Mouse (Mus musculus): ENCODE data around the gene Zfp28. TPM values are rescaled to one million over a fixed set of nuclear protein-coding genes. Genes with fewer than 3 reads are reported as not detected.

The Zfp28 gene
- polyA plus RNA-seq, 1 experiment from 2014 or later = 11.8 TPM

DNA sequence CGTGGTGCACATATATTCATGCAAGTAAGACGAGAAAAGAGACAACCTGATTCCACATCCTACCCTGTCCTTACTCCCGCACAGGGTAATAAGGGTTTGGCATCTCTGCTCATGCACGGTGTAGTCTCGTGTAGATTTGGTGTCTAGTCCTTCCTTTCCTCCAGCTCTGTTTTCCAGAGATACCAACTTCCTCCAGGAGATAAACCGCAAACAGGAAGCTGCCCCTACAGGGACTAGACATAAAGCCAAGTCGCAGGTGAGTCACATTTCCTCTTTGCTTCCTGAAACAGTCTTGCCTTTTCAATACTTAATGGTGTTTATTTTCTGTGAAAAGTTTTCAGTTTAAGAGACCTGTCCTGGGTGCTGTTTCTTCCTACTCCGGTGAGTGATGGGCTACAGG, 916 bp downstream of the Zfp28 start:
- Histone ChIP-seq H3K9ac (ENCODE audit: low read depth, low read length) (no peak overlapping the region), H3K4me1 (ENCODE audit: control insufficient read depth, insufficient read depth, low read depth, low read length) (peaks cover 6% of the 10 kb centered on the region), H3K9me3 (ENCODE audit: control insufficient read depth, low read length) (no peaks in the 10 kb centered on the region), H3K27me3 (replicated peaks; ENCODE audit: control insufficient read depth, insufficient read depth, low read length) (no peaks in the 10 kb centered on the region), H3K36me3 (ENCODE audit: control insufficient read depth, insufficient read depth, low read length) (peaks cover 8% of the 10 kb centered on the region; the same call in 1 of the 2 replicates), H3K27ac (ENCODE audit: low read depth, low read length) (no peak overlapping the region), H3K4me3 (ENCODE audit: low read length) (peak overlapping the region; percentile 63), H3K4me2 (ENCODE audit: low read length) (peak overlapping the region; percentile 78)
- ATAC-seq = peak; percentile 9; the same call in 1 of the 2 replicates
- 75% methylated on average over 8 of the region's 8 CpGs for WGBS

DNA sequence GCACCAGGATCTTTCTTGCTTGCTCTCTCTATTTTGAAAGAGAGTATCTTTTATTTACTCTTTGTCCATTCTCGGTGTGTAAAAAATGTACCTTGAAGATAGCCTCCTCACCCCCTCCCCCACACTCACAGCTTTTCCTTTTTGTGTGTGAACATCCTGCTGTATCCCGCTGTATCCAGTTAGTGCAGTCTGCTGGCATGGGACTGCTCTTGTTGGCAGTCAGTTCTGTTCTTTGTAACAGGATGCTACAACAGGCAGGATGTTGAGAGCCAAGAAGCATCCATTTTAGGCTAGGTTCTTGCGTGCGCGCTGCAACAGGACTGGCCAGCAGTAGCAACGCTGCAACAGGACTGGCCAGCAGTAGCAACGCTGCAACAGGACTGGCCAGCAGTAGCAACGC, 3.9 kb downstream of the Zfp28 start:
- H3K9ac ChIP-seq (ENCODE audit: low read depth, low read length) = no peak overlapping the region
- no peaks in the 10 kb centered on the region for H3K9me3 ChIP-seq (ENCODE audit: control insufficient read depth, low read length)
- no peak overlapping the region for H3K4me2 ChIP-seq (ENCODE audit: low read length)
- no peaks in the 10 kb centered on the region for H3K27me3 ChIP-seq (replicated peaks; ENCODE audit: control insufficient read depth, insufficient read depth, low read length)
- H3K36me3 ChIP-seq (ENCODE audit: control insufficient read depth, insufficient read depth, low read length) = peaks cover 14% of the 10 kb centered on the region
- H3K4me1 ChIP-seq (ENCODE audit: control insufficient read depth, insufficient read depth, low read depth, low read length) = peaks cover 6% of the 10 kb centered on the region
- no peak overlapping the region for H3K4me3 ChIP-seq (ENCODE audit: low read length)
- no peak overlapping the region for H3K27ac ChIP-seq (ENCODE audit: low read depth, low read length)
- WGBS = 89% methylated on average over 7 of the region's 8 CpGs
- no peak for ATAC-seq

DNA sequence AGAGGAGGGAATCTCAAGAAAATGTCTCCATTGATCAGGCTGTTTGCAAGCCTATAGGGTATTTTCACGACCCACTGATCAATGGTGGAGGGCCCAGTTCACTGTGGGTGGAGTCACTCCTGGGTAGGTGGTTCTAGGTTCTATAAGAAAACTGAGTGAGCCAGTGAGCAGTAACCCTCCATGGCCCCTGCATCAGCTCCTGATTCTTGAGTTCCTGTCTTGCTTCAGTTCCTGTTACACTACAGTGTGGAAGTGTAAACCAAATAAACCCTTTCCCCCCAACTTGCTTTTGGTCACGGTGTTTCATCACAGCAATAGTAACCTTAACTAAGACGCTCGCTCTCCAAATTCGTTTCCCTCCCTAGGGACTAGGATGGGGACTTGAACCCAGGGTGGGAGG, 5.9 kb downstream of the Zfp28 start:
- Histone ChIP-seq H3K36me3 (ENCODE audit: control insufficient read depth, insufficient read depth, low read length) (peaks cover 24% of the 10 kb centered on the region), H3K4me2 (ENCODE audit: low read length) (no peak overlapping the region), H3K27me3 (replicated peaks; ENCODE audit: control insufficient read depth, insufficient read depth, low read length) (no peaks in the 10 kb centered on the region), H3K4me3 (ENCODE audit: low read length) (no peak overlapping the region), H3K4me1 (ENCODE audit: control insufficient read depth, insufficient read depth, low read depth, low read length) (no peaks in the 10 kb centered on the region; the same call in 1 of the 2 replicates), H3K9me3 (ENCODE audit: control insufficient read depth, low read length) (no peaks in the 10 kb centered on the region), H3K9ac (ENCODE audit: low read depth, low read length) (no peak overlapping the region), H3K27ac (ENCODE audit: low read depth, low read length) (no peak overlapping the region)
- WGBS = 86% methylated on average over 5 of the region's 5 CpGs
- ATAC-seq = no peak

DNA sequence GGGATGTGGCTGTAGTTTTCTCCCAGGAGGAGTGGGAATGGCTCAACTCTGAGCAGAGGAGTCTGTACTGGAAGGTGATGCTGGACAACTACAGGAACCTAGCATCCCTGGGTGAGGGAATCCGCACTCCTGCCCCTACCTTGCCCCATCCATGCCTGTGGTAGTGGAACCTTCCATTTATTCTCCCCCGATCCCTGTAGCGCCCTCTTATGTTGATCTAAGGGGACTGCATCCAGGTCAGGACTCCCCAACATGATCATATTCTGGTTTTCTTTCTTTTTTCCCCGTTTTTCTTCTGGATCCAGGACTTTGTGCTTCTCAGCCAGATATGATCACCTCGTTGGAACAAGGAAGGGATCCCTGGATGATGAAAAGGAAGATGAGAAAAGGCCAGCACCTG, 6.4 kb downstream of the Zfp28 start:
- H3K4me1 ChIP-seq (ENCODE audit: control insufficient read depth, insufficient read depth, low read depth, low read length) = no peaks in the 10 kb centered on the region
- no peaks in the 10 kb centered on the region for H3K27me3 ChIP-seq (replicated peaks; ENCODE audit: control insufficient read depth, insufficient read depth, low read length)
- no peak for ATAC-seq
- H3K27ac ChIP-seq (ENCODE audit: low read depth, low read length) = no peak overlapping the region
- no peak overlapping the region for H3K4me3 ChIP-seq (ENCODE audit: low read length)
- H3K9ac ChIP-seq (ENCODE audit: low read depth, low read length) = no peak overlapping the region
- 78% methylated on average over 5 of the region's 5 CpGs for WGBS
- H3K36me3 ChIP-seq (ENCODE audit: control insufficient read depth, insufficient read depth, low read length) = peaks cover 26% of the 10 kb centered on the region
- no peaks in the 10 kb centered on the region for H3K9me3 ChIP-seq (ENCODE audit: control insufficient read depth, low read length)
- H3K4me2 ChIP-seq (ENCODE audit: low read length) = no peak overlapping the region

DNA sequence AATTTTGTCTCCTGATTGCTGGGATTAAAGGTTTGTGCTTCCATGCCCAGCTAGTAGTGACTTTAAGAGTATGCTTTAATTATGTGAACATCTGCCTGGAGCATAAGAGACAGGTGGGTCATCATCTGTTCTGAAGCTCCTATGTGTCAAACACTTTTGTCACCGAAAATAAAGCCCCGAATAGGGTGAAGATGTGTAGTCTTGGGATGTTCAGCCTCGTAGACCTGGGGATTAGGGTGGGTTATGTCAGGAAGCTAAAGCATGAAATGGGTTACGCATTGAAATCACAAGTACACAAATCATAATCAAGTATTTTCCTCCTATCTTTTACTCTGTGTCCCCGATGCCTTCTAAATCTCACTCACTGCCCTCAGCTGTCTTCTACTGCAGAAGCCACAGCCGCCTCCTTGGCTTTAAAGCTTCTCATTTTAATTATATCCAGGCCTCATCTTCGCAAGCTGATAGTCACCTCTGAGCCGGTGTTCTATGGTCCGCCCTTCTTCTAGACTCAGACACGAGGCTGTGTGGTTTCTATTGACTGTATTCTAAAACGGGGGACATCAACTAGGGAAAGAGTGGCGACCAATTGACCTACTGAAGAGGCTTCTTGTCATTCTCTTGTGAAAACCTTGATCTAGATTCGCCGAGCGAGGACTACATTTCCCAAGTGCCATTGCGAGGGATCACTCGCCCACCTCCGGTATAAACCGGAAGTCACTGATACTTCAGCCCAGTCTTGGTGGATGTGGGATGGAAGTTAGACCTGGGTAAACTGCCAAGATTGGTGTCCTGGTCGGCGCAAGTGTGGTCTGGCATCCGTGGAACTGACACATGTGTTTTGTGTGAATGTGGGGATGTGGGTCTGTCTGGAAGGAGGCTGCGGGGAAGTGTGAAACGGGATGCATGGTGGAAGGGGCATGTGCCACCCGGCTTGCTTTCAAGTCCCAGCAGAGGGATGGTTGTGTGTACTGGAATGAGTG, 15.2 kb downstream of the Zfp28 start, which contains the start of gene Smim17:
TSS of gene Smim17 (plus strand) at position 720 of the 980 bp plus-strand sequence.
- Histone ChIP-seq H3K4me3 (ENCODE audit: low read length) (peak within 1 kb of the TSS; percentile 54), H3K9ac (ENCODE audit: low read depth, low read length) (peak within 1 kb of the TSS; percentile 67), H3K27ac (ENCODE audit: low read depth, low read length) (peak within 1 kb of the TSS; percentile 63; the same call in 1 of the 2 replicates), H3K4me1 (ENCODE audit: control insufficient read depth, insufficient read depth, low read depth, low read length) (peaks cover 5% of the 10 kb centered on the region), H3K36me3 (ENCODE audit: control insufficient read depth, insufficient read depth, low read length) (peaks cover 18% of the 10 kb centered on the region), H3K9me3 (ENCODE audit: control insufficient read depth, low read length) (no peaks in the 10 kb centered on the region), H3K4me2 (ENCODE audit: low read length) (peak within 1 kb of the TSS; percentile 82), H3K27me3 (replicated peaks; ENCODE audit: control insufficient read depth, insufficient read depth, low read length) (no peaks in the 10 kb centered on the region)
- 27% methylated on average over 25 of the region's 25 CpGs for WGBS
- peak; percentile 93 for ATAC-seq

DNA sequence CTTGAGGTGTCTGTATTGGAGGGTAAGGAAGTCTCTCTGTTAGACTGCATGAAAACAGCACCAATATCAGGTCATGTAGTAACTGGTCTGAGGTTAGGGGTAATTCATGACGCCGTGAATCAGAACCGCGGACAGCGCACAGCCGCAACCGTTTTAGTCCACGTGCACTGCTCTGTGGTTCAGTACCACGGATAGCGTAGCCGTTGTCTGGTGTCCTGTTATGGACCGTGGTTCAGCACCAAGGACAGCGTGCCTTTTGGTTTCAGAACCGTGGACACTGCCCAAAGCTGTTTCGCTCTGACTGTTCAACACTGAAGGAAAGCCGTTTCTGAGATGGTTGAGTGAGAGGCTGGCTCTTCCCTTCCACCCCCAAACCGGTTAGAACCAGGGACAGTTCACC, 26.9 kb downstream of the Zfp28 start, which contains the start of gene Gm20715:
TSS of gene Gm20715 (plus strand) at position 235 of the 400 bp plus-strand sequence.
- 2% methylated on average over 17 of the region's 17 CpGs for WGBS
- Histone ChIP-seq H3K27me3 (replicated peaks; ENCODE audit: control insufficient read depth, insufficient read depth, low read length) (no peaks in the 10 kb centered on the region), H3K4me3 (ENCODE audit: low read length) (no peak within 1 kb of the TSS), H3K9ac (ENCODE audit: low read depth, low read length) (no peak within 1 kb of the TSS), H3K4me2 (ENCODE audit: low read length) (no peak within 1 kb of the TSS), H3K9me3 (ENCODE audit: control insufficient read depth, low read length) (no peaks in the 10 kb centered on the region), H3K27ac (ENCODE audit: low read depth, low read length) (no peak within 1 kb of the TSS), H3K4me1 (ENCODE audit: control insufficient read depth, insufficient read depth, low read depth, low read length) (no peaks in the 10 kb centered on the region), H3K36me3 (ENCODE audit: control insufficient read depth, insufficient read depth, low read length) (no peaks in the 10 kb centered on the region)
- ATAC-seq = peak; percentile 61

DNA sequence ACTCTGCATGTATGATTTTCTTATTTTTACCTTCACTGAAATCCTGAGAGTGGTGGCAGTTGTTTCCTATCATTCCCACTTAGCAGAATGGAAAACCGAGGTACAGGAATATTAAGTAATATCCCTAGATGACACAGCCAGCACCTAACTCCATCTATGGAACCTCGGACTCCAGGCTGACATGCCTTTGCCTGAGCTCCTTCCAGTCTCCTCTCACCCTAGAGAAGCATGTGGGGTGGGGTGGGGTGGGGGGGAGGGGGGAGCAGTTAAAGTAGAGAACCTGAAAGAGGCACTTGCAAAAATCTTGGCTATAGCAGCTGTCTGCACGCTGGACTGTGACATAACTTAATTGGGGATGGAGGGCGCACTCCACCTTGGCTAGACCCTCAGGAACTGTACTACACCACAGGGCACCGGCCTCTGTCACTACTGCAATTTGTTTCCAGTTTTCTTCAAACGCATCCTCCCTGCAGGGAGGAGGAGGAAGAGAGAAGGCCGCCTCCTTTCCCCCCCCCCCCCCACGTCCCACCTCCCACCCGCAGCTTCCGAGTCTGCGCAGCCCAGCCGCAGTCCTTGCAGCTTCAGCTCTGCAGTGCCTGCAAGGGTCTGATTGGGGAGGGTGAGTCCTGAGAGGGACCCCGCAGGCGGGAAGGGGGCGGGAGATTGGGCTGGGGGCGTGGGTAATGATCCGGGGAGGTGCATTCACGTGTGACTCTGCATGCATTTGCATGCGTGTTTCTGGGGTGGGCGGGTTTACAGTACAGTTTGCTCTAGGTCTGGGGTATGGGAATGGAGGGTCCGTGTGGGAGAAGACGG, 31.7 kb downstream of the Zfp28 start:
- H3K4me2 ChIP-seq (ENCODE audit: low read length) = peak overlapping the region; percentile 61
- peak; percentile 96 for ATAC-seq
- 7% methylated on average over 21 of the region's 22 CpGs for WGBS
- H3K4me1 ChIP-seq (ENCODE audit: control insufficient read depth, insufficient read depth, low read depth, low read length) = no peaks in the 10 kb centered on the region
- H3K9ac ChIP-seq (ENCODE audit: low read depth, low read length) = peak overlapping the region; percentile 68
- H3K9me3 ChIP-seq (ENCODE audit: control insufficient read depth, low read length) = no peaks in the 10 kb centered on the region
- no peaks in the 10 kb centered on the region for H3K27me3 ChIP-seq (replicated peaks; ENCODE audit: control insufficient read depth, insufficient read depth, low read length)
- peak overlapping the region; percentile 44 for H3K4me3 ChIP-seq (ENCODE audit: low read length)
- no peaks in the 10 kb centered on the region for H3K36me3 ChIP-seq (ENCODE audit: control insufficient read depth, insufficient read depth, low read length)
- no peak overlapping the region for H3K27ac ChIP-seq (ENCODE audit: low read depth, low read length)

DNA sequence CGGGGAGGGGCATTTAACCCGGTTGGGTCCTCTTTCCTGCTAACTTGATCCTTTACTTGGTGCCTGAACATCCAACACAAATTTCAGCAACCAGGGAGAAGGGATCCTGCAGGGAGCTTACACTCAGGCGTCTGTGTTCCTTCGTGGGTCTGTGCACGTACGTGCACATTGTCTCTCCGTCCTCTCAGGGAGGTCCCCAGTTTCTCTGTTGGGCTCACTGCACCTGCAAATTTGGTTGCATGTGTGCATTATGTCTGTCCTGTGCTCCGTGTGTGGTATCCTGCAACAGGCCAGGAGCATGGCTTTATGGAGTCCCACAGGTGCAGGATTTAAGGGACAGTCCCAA, 32.3 kb downstream of the Zfp28 start:
- Histone ChIP-seq H3K27ac (ENCODE audit: low read depth, low read length) (0 out of 2 replicates have a peak overlapping the region, but pooled peaks have one; percentile 61), H3K4me1 (ENCODE audit: control insufficient read depth, insufficient read depth, low read depth, low read length) (no peaks in the 10 kb centered on the region), H3K4me2 (ENCODE audit: low read length) (peak overlapping the region; percentile 61), H3K9ac (ENCODE audit: low read depth, low read length) (peak overlapping the region; percentile 68), H3K9me3 (ENCODE audit: control insufficient read depth, low read length) (no peaks in the 10 kb centered on the region), H3K27me3 (replicated peaks; ENCODE audit: control insufficient read depth, insufficient read depth, low read length) (no peaks in the 10 kb centered on the region), H3K4me3 (ENCODE audit: low read length) (peak overlapping the region; percentile 44), H3K36me3 (ENCODE audit: control insufficient read depth, insufficient read depth, low read length) (no peaks in the 10 kb centered on the region)
- WGBS = 16% methylated on average over 8 of the region's 8 CpGs
- ATAC-seq = peak; percentile 71

DNA sequence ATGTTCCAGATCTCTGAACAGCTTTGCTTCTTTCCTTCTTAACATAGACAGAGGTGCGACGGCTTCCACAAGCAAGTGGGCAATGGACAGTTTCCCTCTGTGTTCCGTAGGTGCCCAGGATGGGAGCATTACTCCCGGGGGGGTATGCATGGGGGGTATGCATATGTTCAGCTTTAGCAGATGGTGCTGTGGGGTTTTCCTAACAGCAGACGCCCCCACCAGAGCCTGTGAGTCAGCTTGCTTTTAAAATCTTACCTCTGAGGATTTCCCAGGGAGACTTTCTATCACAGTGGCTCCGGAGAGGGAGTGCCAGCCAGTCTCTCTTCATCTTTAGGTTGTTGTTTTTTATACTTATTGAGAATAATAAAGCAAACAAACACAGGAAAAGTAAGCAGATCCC, 36.8 kb downstream of the Zfp28 start:
- Histone ChIP-seq H3K4me2 (ENCODE audit: low read length) (no peak overlapping the region), H3K9ac (ENCODE audit: low read depth, low read length) (no peak overlapping the region), H3K4me3 (ENCODE audit: low read length) (no peak overlapping the region), H3K9me3 (ENCODE audit: control insufficient read depth, low read length) (no peaks in the 10 kb centered on the region), H3K4me1 (ENCODE audit: control insufficient read depth, insufficient read depth, low read depth, low read length) (no peaks in the 10 kb centered on the region), H3K27ac (ENCODE audit: low read depth, low read length) (no peak overlapping the region), H3K36me3 (ENCODE audit: control insufficient read depth, insufficient read depth, low read length) (no peaks in the 10 kb centered on the region), H3K27me3 (replicated peaks; ENCODE audit: control insufficient read depth, insufficient read depth, low read length) (no peaks in the 10 kb centered on the region)
- 84% methylated on average over 6 of the region's 6 CpGs for WGBS
- ATAC-seq = no peak

Measured in hindbrain, embryonic 16.5 days (tissue).